Mouse (Mus musculus): ENCODE measurements around the gene Zfp664.

DNA sequence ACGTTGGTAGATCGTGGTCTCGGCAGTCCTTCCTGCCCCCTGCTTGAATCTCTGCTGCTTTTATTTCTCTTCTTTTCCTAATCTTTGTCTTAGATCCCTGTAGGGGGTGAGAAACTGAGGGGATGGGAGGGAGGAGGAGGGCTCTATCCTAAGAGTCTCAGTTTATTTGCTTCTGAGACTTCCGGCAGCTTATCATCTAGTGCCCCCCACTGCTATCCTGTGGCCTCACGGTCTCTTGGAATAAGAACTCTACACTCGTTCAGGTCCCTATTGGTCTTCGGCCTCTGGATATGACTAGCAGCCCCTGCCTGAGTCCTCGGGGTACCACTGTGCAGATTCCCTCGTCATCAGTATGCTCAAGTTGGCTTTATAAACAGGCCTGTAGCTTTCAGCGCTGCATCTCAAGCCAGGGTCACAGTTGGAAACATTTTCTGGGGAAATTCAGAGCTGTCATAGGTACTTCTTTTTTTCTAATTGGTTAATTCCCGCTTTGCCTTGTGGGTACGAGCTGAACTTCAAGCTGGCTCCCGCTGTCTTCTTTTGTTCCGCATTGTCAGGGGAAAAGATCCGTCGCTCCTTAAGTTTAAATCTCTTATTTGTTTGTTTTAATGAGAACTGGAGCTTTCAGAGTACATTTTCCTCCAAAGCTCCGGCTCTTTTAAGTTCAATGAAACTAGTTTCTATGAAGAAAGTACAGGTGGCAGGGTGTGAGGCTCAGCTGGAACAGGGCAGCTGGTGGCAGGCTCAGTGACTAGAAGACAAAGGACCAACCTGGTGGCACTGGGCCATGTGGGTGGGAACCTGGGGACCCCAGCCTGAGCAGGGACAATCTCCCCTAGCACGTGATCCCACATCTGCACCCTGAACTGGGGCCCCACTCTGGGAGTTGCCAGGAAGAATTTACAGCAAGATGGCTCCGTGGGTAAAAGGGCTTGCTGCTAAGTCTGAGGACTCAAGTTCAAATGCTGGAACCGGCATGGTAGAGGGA is 50.7 kb downstream of the Zfp664 start:
- no peak for TF ChIP-seq MAX (IDR thresholded peaks at IDR 0.05)
- TF ChIP-seq MYOD1 (IDR thresholded peaks at IDR 0.05; ENCODE audit: control insufficient read depth, insufficient read length, low read depth) = no peak
- no peak for TF ChIP-seq CTCF (IDR thresholded peaks at IDR 0.05; ENCODE audit: control insufficient read depth, insufficient read depth, insufficient read length)
- TF ChIP-seq USF1 (IDR thresholded peaks at IDR 0.05; ENCODE audit: low read depth) = no peak
- no peak for TF ChIP-seq FOSL1 (IDR thresholded peaks at IDR 0.05; ENCODE audit: insufficient read depth, low read length, poor library complexity, severe bottlenecking)
